Mouse (Mus musculus) ovary, postnatal 10 days (tissue): ENCODE data around the gene Fam71f2.

Experiments used
- DNase-seq: peaks from one replicate; pipeline ENCODE4 v3.0.0; 2022; ENCODE audit warnings: low spot score

Gene Fam71f2

GRCm38 (mm10) chr6:29279293-29279692, at the start of gene Fam71f2:
Gene Fam71f2 (plus strand): TSS chr6:29279593.
- DNase-seq = no peak

GRCm38 (mm10) chr6:29230386-29230785, 49.0 kb upstream of the Fam71f2 start:
- no peak for DNase-seq

DNA sequence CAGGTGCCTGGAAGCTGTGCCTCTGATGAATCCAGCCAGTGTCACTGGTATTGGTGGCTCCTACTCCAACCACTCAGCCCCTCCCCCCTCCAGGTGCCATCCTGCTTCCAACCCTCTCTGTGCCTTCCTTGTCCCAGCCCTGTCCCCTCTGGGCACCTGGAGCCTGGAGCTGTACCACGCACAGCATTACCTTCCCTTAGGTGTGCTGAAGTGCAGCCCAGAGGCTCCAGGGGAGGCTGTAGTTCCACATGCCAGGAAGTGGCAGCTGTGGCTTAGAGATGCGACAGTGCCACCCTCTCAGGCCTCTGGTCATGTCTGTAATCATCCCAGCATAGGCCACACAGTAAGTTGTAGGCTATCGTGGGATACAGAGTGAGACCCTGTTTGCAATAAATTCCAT, 47.6 kb upstream of the Fam71f2 start:
- no peak for DNase-seq

DNA sequence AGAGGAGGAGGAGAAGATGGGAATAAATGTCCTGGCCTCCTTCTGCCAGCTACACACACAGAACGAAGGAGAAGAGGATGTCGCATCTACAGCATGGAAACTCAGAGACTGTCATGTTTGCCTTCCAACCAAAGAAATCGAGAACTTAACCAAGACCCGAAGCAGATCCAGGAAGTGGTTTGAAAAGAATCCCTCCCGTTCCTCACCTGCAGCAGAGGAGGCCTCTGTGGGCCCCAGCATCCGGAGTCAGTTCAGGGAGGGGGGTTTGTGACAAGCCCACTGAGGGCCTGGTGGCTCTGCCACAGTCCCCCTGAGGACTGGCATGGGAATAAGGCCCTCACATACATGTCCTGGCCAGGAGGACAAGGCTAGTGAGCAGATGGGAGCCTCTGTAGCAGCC, 47.1 kb upstream of the Fam71f2 start:
- no peak for DNase-seq

DNA sequence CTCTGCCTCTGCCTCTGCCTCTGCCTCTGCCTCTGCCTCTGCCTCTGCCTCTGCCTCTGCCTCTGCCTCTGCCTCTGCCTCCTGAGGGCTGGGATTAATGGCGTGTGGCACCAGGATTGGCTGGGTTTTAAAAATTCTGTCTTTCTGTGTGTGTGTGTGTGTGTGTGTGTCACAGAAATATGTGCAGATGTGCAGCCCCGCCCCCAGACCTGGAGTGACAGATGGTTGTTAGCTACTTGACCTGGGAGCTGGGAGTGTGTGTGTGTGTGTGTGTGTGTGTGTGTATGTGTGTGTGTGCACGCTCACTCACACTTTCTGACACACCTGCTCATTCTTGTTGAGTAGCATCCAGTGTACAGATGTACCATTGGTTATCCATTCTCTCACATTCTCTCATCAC, 45.7 kb upstream of the Fam71f2 start:
- no peak for DNase-seq

DNA sequence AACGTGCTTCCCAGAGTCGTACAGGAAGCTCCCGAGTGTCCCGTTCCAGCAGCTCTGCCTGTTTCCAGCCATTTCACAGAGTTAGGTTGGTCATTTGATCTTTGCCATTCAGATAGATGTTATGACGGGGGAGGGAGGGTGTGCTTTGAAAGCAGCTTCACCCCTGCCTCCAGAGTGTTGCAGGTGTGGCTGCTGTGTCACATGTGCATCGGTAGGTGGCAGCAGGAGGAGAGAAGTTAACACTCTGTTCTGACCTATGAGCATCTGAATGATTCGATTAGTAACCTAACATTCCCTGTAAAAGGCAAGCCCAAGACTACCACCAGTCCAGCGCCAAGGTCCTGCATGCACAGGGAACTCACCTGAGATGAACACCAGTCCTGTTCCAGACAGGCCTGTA, 45.1 kb upstream of the Fam71f2 start:
- no peak for DNase-seq

DNA sequence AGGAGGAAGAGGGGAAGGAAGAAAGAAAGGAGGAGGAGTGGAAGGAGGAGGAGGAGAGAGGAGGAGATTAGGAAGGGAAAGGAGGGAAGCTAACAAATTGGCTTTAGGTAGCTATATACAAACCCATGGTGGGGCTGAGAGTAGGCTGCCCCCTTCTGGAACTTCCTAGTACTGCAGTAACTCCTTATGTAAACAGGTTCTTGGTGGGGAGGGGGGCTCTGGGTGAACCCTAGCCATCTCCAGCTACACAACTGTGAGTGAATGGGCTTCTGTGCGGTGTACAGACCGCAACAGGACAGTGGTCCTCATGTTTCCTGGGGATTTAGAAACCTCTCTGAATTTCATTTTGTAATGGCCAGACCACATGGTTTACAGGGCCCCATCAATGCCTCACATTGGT, 38.6 kb upstream of the Fam71f2 start:
- no peak for DNase-seq

GRCm38 (mm10) chr6:29241697-29242096, 37.7 kb upstream of the Fam71f2 start:
- DNase-seq = no peak

- no peak for DNase-seq
These were observed 37.1 kb upstream of the Fam71f2 start for GRCm38 (mm10) chr6:29242265-29242664.

- no peak for DNase-seq
These were observed 33.9 kb upstream of the Fam71f2 start for GRCm38 (mm10) chr6:29245272-29246120.

DNA sequence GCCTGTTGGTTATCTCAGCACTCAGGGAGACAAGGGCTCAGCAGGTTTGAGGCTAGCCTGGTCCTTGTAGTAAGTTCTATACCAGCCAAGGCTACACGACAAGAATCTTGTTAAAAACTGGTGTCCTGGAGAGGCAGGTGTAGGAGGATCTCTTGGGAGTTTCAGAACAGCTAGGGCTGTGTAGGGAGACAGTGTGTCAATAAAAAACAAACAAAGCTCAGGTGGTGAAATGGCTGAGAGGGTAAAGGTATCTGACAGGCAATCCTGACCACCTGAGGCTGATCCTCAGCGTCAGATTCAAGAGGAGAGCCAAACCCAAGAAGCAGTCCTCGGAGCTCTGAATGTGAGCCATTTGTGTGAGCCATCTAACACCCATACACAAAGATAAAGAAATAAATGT, 33.2 kb upstream of the Fam71f2 start:
- no peak for DNase-seq

- no peak for DNase-seq
These were observed 32.8 kb upstream of the Fam71f2 start for GRCm38 (mm10) chr6:29246585-29246984.

GRCm38 (mm10) chr6:29247072-29247471, 32.3 kb upstream of the Fam71f2 start:
- DNase-seq = no peak

GRCm38 (mm10) chr6:29259418-29259817, 20.0 kb upstream of the Fam71f2 start:
- DNase-seq = no peak

DNA sequence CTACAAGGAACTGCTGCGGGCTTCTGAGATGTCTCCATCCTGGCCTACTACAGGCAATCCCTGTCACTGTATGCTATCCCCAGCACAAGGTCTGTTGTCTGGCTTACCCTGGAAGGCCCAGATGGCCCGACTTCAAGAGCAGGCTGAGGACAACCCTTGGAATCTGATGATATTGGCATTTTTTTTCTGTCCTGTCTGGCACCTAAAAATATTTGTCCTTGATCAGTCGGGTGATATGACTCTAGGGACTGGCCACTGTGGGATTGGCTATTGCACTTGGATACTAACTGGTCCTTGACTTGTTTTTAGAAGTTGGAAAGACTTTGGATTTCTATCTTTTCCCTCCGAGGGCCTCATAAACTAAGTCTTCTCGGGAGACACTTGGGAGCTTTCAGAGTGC, 17.6 kb upstream of the Fam71f2 start:
- DNase-seq = no peak

GRCm38 (mm10) chr6:29263650-29264455, 15.5 kb upstream of the Fam71f2 start:
- no peak for DNase-seq

DNA sequence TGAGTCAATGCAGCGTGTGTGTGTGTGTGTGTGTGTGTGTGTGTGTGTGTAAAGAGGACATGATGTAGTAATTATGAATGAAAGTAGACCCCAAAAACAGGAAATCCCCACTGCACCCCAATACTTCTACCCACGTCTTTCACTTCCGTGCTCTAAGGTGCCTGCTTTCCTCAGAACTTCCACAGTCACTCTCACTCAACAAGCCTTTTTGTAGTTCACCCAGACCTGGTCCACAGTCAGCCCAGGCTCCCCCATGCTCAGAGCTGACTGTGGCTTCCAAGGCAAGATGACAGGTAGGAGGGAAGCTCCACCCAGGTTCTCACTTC, 15.0 kb upstream of the Fam71f2 start:
- no peak for DNase-seq

GRCm38 (mm10) chr6:29266936-29267335, 12.5 kb upstream of the Fam71f2 start:
- no peak for DNase-seq

GRCm38 (mm10) chr6:29269006-29269668, 10.3 kb upstream of the Fam71f2 start:
- DNase-seq = no peak

GRCm38 (mm10) chr6:29270961-29271360, 8.4 kb upstream of the Fam71f2 start:
- DNase-seq = no peak

GRCm38 (mm10) chr6:29272312-29273072, 6.9 kb upstream of the Fam71f2 start, which contains the start of gene Hilpda:
Gene Hilpda (plus strand): TSS chr6:29272488.
- DNase-seq = peak; percentile 78

DNA sequence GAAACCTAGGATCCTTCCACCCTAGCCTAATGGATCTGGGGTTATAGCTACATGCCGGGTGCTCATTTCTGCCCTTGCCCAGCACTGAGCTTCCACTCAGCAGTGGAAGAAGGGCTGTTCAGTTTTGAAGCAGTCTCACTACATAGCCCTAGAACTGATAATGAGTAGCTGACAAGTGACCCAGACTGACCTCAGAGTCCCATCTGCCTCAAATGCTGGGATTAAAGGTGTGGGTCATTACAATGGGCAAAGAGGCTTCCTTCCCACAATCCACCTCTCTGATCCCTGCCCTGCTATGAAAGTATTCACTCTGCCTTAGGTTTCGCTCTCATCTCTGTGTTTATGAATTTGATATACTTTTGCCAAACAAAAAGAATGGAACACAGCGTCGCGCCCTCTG, 2.6 kb upstream of the Fam71f2 start:
- no peak for DNase-seq
